Mouse (Mus musculus) liver, embryonic 14.5 days (tissue): Measurements from ENCODE around the gene Coasy. TPM values are rescaled to one million over a fixed set of nuclear protein-coding genes. Genes with fewer than 3 reads are reported as not detected.

Source experiments
- ATAC-seq: fragments of 200-750 bp; cut with Nextera tagmentation; 2 replicates; pipeline ENCODE4 v1.8.0; 2017; ENCODE audit warnings: moderate number of reproducible peaks, mild to moderate bottlenecking, moderate library complexity; ENCODE audit not compliant: insufficient read depth
- DNase-seq, 3 experiments: peaks; one replicate each; pipeline ENCODE4 v3.0.0-alpha.2; 2012 to 2013; ENCODE audit warnings: low read depth in 3 of 3, low spot score in 3 of 3
- H3K27ac ChIP-seq: fragments of 300-500 bp; sonication (generic); 2 replicates; pipeline ENCODE4 v1.5.1; 2014; ENCODE audit warnings: moderate library complexity, mild to moderate bottlenecking, control low read depth, inconsistent platforms
- H3K27me3 ChIP-seq: fragments of 300-500 bp; sonication (generic); 2 replicates; pipeline ENCODE4 v1.6.1; 2014; ENCODE audit warnings: mild to moderate bottlenecking, low read length, moderate library complexity; ENCODE audit not compliant: control insufficient read depth, insufficient read depth
- H3K36me3 ChIP-seq: fragments of 300-500 bp; sonication (generic); replicated peaks from 2 replicates; pipeline ENCODE4 v1.6.1; 2014; ENCODE audit warnings: low read depth; ENCODE audit not compliant: control insufficient read depth, insufficient read depth
- H3K4me1 ChIP-seq, 2 experiments: fragments of 200-500 bp in 1 of 2; fragments of 300-500 bp in 1 of 2; sonication (generic) in 1 of 2; replicated peaks; 2 replicates each; pipeline ENCODE4 v1.6.1; 2012 to 2014; ENCODE audit warnings: antibody characterized with exemption in 1 of 2, inconsistent platforms in 1 of 2, low read length in 1 of 2; ENCODE audit not compliant: control insufficient read depth in 2 of 2, insufficient read depth in 2 of 2
- H3K4me2 ChIP-seq: fragments of 300-500 bp; sonication (generic); 2 replicates; pipeline ENCODE4 v1.6.1; 2014; ENCODE audit warnings: low read depth, mild to moderate bottlenecking, control low read depth, moderate library complexity
- H3K4me3 ChIP-seq, 2 experiments: fragments of 200-500 bp in 1 of 2; fragments of 300-500 bp in 1 of 2; sonication (generic) in 1 of 2; 2 replicates each; pipeline ENCODE4 v1.5.1; 2012 to 2014; ENCODE audit warnings: low read depth in 2 of 2, low read length in 2 of 2, mild to moderate bottlenecking in 2 of 2, control low read depth in 1 of 2, inconsistent platforms in 1 of 2, moderate library complexity in 1 of 2; ENCODE audit not compliant: insufficient read depth in 1 of 2
- H3K9ac ChIP-seq: fragments of 300-500 bp; sonication (generic); replicated peaks from 2 replicates; pipeline ENCODE4 v1.6.1; 2014; ENCODE audit warnings: mild to moderate bottlenecking, control low read depth, moderate library complexity
- H3K9me3 ChIP-seq: fragments of 300-500 bp; sonication (generic); 2 replicates; pipeline ENCODE4 v1.6.1; 2016; ENCODE audit warnings: low read length, mixed read lengths; ENCODE audit not compliant: control insufficient read depth
- CTCF ChIP-seq: IDR thresholded peaks from 2 replicates; pipeline ENCODE4 v1.5.1; 2016; ENCODE audit warnings: antibody characterized with exemption, low read depth, control low read depth
- EP300 ChIP-seq: IDR thresholded peaks from 2 replicates; pipeline ENCODE4 v1.6.1; 2016; ENCODE audit warnings: antibody characterized with exemption, low read depth
- WGBS: fragments of 180-500 bp; shearing (Covaris S2); extraction: QIAGEN DNeasy Blood & Tissue Kit; methylation state at CpG from one replicate; pipeline ENCODE4 v1.1.7; 2014; ENCODE audit not compliant: insufficient replicate concordance; 5-methylcytosine and 5-hydroxymethylcytosine counted together
- polyA plus RNA-seq, 2 experiments: library from polyadenylated mRNA; depleted of rRNA in 1 of 2; stranded (reverse) in 1 of 2; unstranded in 1 of 2; fragments of >200 nt; fragmentation: Nextera tagmentation in 1 of 2; extraction: Ambion mirVana in 1 of 2; gene quantifications; 2 replicates each; pipeline versions ENCODE4 v1.2.1 to v1.2.3; 2012 to 2014

Coasy gene
- polyA plus RNA-seq, 2 experiments = 16.2 to 17.7 TPM

DNA sequence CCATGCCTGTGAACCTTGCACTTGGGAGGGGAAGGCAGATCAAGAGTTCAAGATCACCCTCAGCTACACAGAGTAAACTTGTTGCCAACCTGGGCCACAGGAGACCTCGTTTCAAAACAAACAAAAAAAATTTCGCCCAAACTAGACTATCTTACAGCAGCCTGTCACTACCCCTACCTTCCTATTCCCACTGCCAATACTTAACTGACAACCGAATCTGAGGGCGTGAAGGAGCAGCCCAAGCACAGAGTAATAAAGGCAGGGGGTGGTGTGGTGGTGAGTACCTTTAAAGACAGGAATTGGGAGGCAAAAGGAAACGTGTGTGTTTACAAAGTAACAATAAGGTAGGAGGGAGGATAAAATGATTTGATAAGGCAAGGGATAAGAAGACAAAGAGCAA, 28.3 kb downstream of the Coasy start:
- no peak overlapping the region for H3K27ac ChIP-seq
- TF ChIP-seq CTCF (no peak), EP300 (no peak)
- WGBS = 54% methylated on average over 5 of the region's 5 CpGs
- no peak overlapping the region for H3K9ac ChIP-seq
- no peaks in the 10 kb centered on the region for H3K27me3 ChIP-seq
- H3K4me2 ChIP-seq = no peak overlapping the region
- H3K36me3 ChIP-seq = peaks cover 3% of the 10 kb centered on the region
- DNase-seq = no peak
- no peak overlapping the region for H3K4me3 ChIP-seq
- no peaks in the 10 kb centered on the region; the same call in 1 of the 2 replicates for H3K9me3 ChIP-seq
- no peak for ATAC-seq
- peaks cover 0 to 3% of the 10 kb centered on the region in 2 experiments; a peak in 1 of 4 replicates for H3K4me1 ChIP-seq

DNA sequence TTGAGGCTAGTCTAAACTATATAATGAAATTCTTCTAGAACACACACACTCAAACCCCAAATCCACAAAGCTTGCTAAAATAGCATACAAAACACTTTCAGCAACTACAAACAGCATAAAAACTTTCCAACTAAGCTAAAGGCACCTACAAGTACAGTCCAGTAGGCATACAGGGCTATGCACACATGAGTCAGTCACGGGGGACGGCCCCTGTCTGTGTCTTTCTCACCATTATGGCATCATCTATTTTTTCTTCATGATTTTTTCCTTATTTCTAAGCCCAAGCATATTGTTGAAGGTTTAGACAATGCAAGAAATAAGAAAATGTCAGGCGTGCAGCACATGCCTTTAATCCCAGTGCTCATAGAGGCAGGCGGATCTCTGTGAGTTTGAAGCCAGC, 28.8 kb downstream of the Coasy start:
- peaks cover 0 to 3% of the 10 kb centered on the region in 2 experiments; a peak in 2 of 4 replicates for H3K4me1 ChIP-seq
- H3K36me3 ChIP-seq = no peaks in the 10 kb centered on the region
- H3K9me3 ChIP-seq = no peaks in the 10 kb centered on the region; the same call in 1 of the 2 replicates
- TF ChIP-seq CTCF = no peak
- no peak for TF ChIP-seq EP300
- no peak overlapping the region for H3K4me2 ChIP-seq
- no peak for ATAC-seq
- no peak overlapping the region for H3K27ac ChIP-seq
- H3K9ac ChIP-seq = no peak overlapping the region
- no peak for DNase-seq
- no peaks in the 10 kb centered on the region for H3K27me3 ChIP-seq
- no peak overlapping the region for H3K4me3 ChIP-seq
- WGBS = 83% methylated on average over 4 of the region's 4 CpGs

DNA sequence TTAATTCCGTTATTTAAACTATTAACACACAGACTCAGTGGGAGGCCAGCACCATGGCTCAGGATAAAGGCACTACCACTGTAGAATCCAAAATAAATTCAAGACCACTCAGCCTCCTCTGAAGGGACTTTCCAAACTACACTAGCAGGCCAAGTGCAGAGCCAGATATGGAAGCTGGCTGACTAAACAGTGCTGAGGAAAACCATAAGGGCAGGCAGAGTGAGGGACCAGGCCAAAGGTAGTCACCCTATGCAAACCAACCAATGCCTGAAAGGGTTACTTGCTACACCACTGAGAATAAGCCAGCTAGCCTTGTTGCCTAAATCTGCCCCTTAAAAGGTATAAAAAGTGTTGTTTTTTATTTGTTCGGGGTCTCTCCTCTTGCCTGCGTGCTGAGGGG, 29.8 kb downstream of the Coasy start:
- WGBS = 84% methylated on average over 3 of the region's 3 CpGs
- H3K36me3 ChIP-seq = no peaks in the 10 kb centered on the region
- no peak for ATAC-seq

DNA sequence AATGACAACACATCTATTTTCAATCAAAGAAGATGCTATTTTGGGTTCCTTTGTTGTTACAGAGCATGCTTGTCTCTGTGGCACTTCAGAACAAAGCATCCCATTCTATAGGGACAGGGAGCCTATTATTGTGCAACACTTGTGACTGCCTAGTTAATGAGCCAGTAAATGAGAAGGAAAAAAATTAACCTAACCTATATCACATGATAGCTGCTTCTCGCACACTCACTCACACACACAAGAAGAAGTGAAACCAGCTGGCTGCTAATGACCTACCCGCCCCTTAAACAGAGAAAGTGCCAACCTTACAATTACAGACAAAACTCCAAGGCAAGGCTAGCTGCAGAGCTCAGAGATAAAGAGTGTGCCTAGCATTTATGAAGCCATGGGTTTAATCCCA, 33.2 kb downstream of the Coasy start:
- Histone ChIP-seq H3K4me2 (no peak overlapping the region), H3K4me1 (peaks cover 7% of the 10 kb centered on the region in 2 experiments), H3K36me3 (no peaks in the 10 kb centered on the region), H3K9me3 (no peaks in the 10 kb centered on the region; the same call in 1 of the 2 replicates), H3K27me3 (no peaks in the 10 kb centered on the region), H3K27ac (no peak overlapping the region), H3K4me3 (no peak overlapping the region), H3K9ac (no peak overlapping the region)
- ATAC-seq = no peak
- 74% methylated on average over 2 of the region's 2 CpGs for WGBS
- no peak for DNase-seq
- TF ChIP-seq CTCF (no peak), EP300 (no peak)

More for the DNA sequence above, 29.8 kb downstream of the Coasy start:
- Histone ChIP-seq H3K27me3 (no peaks in the 10 kb centered on the region), H3K4me3 (no peak overlapping the region), H3K4me1 (peaks cover 0 to 3% of the 10 kb centered on the region in 2 experiments; a peak in 2 of 4 replicates), H3K9me3 (no peaks in the 10 kb centered on the region; the same call in 1 of the 2 replicates), H3K27ac (no peak overlapping the region), H3K9ac (no peak overlapping the region), H3K4me2 (no peak overlapping the region)
- no peak for DNase-seq
- TF ChIP-seq EP300 (no peak), CTCF (no peak)

DNA sequence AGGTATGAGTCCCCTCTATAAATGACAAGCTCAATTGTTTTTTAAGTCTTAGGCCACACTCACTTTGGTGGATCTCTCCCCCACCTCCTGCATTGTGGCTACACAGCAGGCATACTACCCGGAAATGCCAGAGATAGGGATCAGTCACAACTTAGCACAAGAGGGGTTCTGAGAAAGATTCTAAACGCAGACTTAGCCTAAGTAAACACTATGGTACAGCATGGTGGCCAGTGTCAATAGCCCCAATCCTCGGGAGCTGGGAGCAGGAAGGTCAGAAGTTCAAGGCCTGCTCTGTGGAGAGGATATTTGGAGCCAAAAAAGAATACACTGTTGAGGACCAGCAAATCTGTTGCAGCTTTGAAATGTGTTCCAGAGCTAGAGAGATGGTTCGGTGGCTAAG, 35.7 kb downstream of the Coasy start:
- peaks cover 13 to 18% of the 10 kb centered on the region in 2 experiments for H3K4me1 ChIP-seq
- H3K4me2 ChIP-seq = peak overlapping the region; percentile 91
- peak overlapping the region; percentile 81 for H3K9ac ChIP-seq
- H3K36me3 ChIP-seq = no peaks in the 10 kb centered on the region
- no peak overlapping the region for H3K27ac ChIP-seq
- 18% methylated on average over 4 of the region's 4 CpGs for WGBS
- ATAC-seq = no peak
- DNase-seq = no peak
- TF ChIP-seq CTCF = no peak
- H3K27me3 ChIP-seq = no peaks in the 10 kb centered on the region
- H3K4me3 ChIP-seq = peak overlapping the region; percentile 71 to 81
- H3K9me3 ChIP-seq = no peaks in the 10 kb centered on the region; the same call in 1 of the 2 replicates
